In the genomic region with DNA sequence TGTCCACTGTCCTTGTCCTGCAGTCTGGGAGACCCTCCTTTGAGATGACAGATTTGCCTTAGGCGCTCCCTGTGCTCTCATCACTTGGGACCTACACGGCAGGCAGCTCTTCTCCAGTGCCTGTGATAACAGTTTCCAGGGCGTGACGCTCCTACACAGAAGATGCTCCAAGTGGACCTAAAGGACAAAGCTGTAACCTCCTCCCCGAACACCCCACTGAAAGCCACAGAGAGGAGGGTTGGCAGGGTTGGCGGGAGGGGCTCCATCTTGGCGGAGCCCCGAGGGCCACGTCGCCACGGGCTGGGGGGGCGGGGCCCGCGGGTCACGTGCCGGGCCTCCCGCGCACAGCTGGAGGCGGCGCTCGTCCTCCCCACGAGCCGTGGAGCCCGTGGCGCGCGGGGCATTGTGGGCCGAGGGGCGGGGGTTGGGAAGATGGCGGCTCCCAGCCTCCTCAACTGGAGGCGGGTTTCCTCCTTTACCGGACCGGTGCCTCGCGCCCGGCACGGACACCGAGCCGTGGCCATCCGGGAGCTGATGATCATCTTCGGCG, we compare ENCODE assay signal across 8 mouse cellular contexts. TPM values are rescaled to one million over a fixed set of nuclear protein-coding genes. Genes with fewer than 3 reads are reported as not detected.
DNase-seq lines count a peak whose midpoint lies in the region; ATAC-seq and TF ChIP-seq lines count a peak whose summit lies in the region.

No protein-coding gene starts in this region.

- peak; percentile 85 for DNase-seq in layer of hippocampus, adult 11-12 months (ENCODE audit: low spot score)
- no peak for DNase-seq in layer of hippocampus, adult 9-10 months (ENCODE audit: low spot score)
- peak; percentile 89 for DNase-seq in embryo, embryonic 9.5 days (ENCODE audit: extremely low spot score)
- DNase-seq in gastrocnemius, postnatal 4 days (ENCODE audit: low spot score in 2 of 2), result peak; percentile 86 to 92
- DNase-seq in limb, embryonic 10.5 days (ENCODE audit: low spot score), result peak; percentile 93
- peak; percentile 67 for DNase-seq in skeletal muscle tissue, adult 2 months (ENCODE audit: low read depth, low spot score)

- TF ChIP-seq CTCF in intestine, postnatal 0 days (IDR thresholded peaks at IDR 0.05; ENCODE audit: low read depth), result no peak

- peak; percentile 95 for ATAC-seq in intestine, postnatal 0 days
- peak; percentile 96 for ATAC-seq in midbrain, embryonic 12.5 days (ENCODE audit: low FRiP score, low read depth)

- H3K27me3 ChIP-seq in intestine, postnatal 0 days (replicated peaks; ENCODE audit: control insufficient read depth, insufficient read depth, low read length), result no peaks in the 10 kb centered on the region
- no peaks in the 10 kb centered on the region for H3K27me3 ChIP-seq in limb, embryonic 10.5 days (ENCODE audit: low read depth, poor library complexity, severe bottlenecking)
- H3K27me3 ChIP-seq in midbrain, embryonic 12.5 days, result no peaks in the 10 kb centered on the region

- 0 out of 2 replicates have a peak, but pooled peaks cover 3% of the 10 kb centered on the region for H3K36me3 ChIP-seq in intestine, postnatal 0 days (ENCODE audit: control insufficient read depth, insufficient read depth)
- peaks cover 10% of the 10 kb centered on the region for H3K36me3 ChIP-seq in limb, embryonic 10.5 days
- H3K36me3 ChIP-seq in midbrain, embryonic 12.5 days, result 0 out of 2 replicates have a peak, but pooled peaks cover 4% of the 10 kb centered on the region

- peak overlapping the region; percentile 50 for H3K27ac ChIP-seq in intestine, postnatal 0 days (ENCODE audit: low read depth, low read length)
- peak overlapping the region; percentile 90 for H3K27ac ChIP-seq in limb, embryonic 10.5 days
- peak overlapping the region; percentile 67 for H3K27ac ChIP-seq in midbrain, embryonic 12.5 days (replicated peaks)

- H3K9me3 ChIP-seq in intestine, postnatal 0 days (ENCODE audit: control insufficient read depth), result no peaks in the 10 kb centered on the region
- H3K9me3 ChIP-seq in limb, embryonic 10.5 days (replicated peaks), result no peaks in the 10 kb centered on the region
- H3K9me3 ChIP-seq in midbrain, embryonic 12.5 days, result no peaks in the 10 kb centered on the region

- peak overlapping the region; percentile 80 for H3K9ac ChIP-seq in intestine, postnatal 0 days (ENCODE audit: low read depth, low read length)
- H3K9ac ChIP-seq in midbrain, embryonic 12.5 days (replicated peaks), result peak overlapping the region; percentile 84

- H3K4me2 ChIP-seq in intestine, postnatal 0 days (replicated peaks; ENCODE audit: low read depth), result peak overlapping the region; percentile 75
- H3K4me2 ChIP-seq in midbrain, embryonic 12.5 days (replicated peaks), result peak overlapping the region; percentile 71

- 0 out of 2 replicates have a peak, but pooled peaks cover 2% of the 10 kb centered on the region for H3K4me1 ChIP-seq in intestine, postnatal 0 days (replicated peaks; ENCODE audit: control insufficient read depth, insufficient read depth, low read length)
- H3K4me1 ChIP-seq in limb, embryonic 10.5 days, result peaks cover 15% of the 10 kb centered on the region
- H3K4me1 ChIP-seq in midbrain, embryonic 12.5 days, result peaks cover 14% of the 10 kb centered on the region

- peak overlapping the region; percentile 100 for H3K4me3 ChIP-seq in intestine, postnatal 0 days (ENCODE audit: low read depth, low read length)
- H3K4me3 ChIP-seq in limb, embryonic 10.5 days, result peak overlapping the region; percentile 92
- peak overlapping the region; percentile 86 for H3K4me3 ChIP-seq in midbrain, embryonic 12.5 days

- under 1% methylated on average over 34 of the region's 42 CpGs for WGBS in intestine, postnatal 0 days
- WGBS in limb, embryonic 10.5 days, result 2% methylated on average over 42 of the region's 42 CpGs
- under 1% methylated on average over 41 of the region's 42 CpGs for WGBS in midbrain, embryonic 12.5 days

RNA-seq across cellular contexts. Expression of gene Hcfc2, which starts 2.8 kb away (rescaled TPM):
- 10 to 100 TPM; 33.5 to 45.0 TPM for total RNA-seq in gastrocnemius, postnatal 4 days (2021)
- polyA plus RNA-seq in intestine, postnatal 0 days (2015; fragmentation: Nextera tagmentation; extraction: Ambion mirVana), result 18.9 and 23.3 TPM in 2 replicates
- 18.1 and 27.4 TPM in 2 replicates for polyA plus RNA-seq in limb, embryonic 10.5 days (2016; fragmentation: Nextera tagmentation; extraction: Ambion mirVana)
- 43.3 and 46.5 TPM in 2 replicates for polyA plus RNA-seq in midbrain, embryonic 12.5 days (2016; fragmentation: Nextera tagmentation; extraction: Ambion mirVana)

RNA-seq across cellular contexts. Expression of gene Glt8d2, which starts 8.3 kb away (rescaled TPM):
- 10 to 100 TPM; 15.8 to 17.4 TPM for total RNA-seq in gastrocnemius, postnatal 4 days (2021)
- polyA plus RNA-seq in intestine, postnatal 0 days (2015; fragmentation: Nextera tagmentation; extraction: Ambion mirVana), result 1.3 and 1.5 TPM in 2 replicates
- 2.9 and 4.4 TPM in 2 replicates for polyA plus RNA-seq in limb, embryonic 10.5 days (2016; fragmentation: Nextera tagmentation; extraction: Ambion mirVana)
- polyA plus RNA-seq in midbrain, embryonic 12.5 days (2016; fragmentation: Nextera tagmentation; extraction: Ambion mirVana), result 3.1 and 3.6 TPM in 2 replicates
